Mouse (Mus musculus) cerebellum, postnatal 14 days (tissue): ENCODE data around the gene Hist2h3b.
"Not testable (repeated sequence)": the region's sequence is repeated elsewhere in the genome, so short reads cannot be mapped to it uniquely, and the experiment has no call there.

ENCODE experiments used
- DNase-seq, 2 experiments: peaks; one replicate each; pipeline ENCODE4 v3.0.0; 2021; ENCODE audit warnings: mixed read lengths in 2 of 2

The Hist2h3b gene

GRCm38 (mm10) chr3:96239949-96240798 lies 28.3 kb upstream of the Hist2h3b start, which contains the start of gene Hist2h2aa2:
Gene Hist2h2aa2 (minus strand): TSS chr3:96240276.
- DNase-seq = peak; percentile 95 to 98

- DNase-seq = no peak
These were observed 27.7 kb upstream of the Hist2h3b start for GRCm38 (mm10) chr3:96240799-96241197.

GRCm38 (mm10) chr3:96243921-96244572 lies 24.4 kb upstream of the Hist2h3b start:
- no peak for DNase-seq

GRCm38 (mm10) chr3:96245003-96245886 lies 23.2 kb upstream of the Hist2h3b start, which contains the start of gene Hist2h2aa1:
Gene Hist2h2aa1 (plus strand): TSS chr3:96245497.
- peak; percentile 88 to 90 for DNase-seq

- DNase-seq = not testable (repeated sequence)
These were observed 22.4 kb upstream of the Hist2h3b start for GRCm38 (mm10) chr3:96246018-96246417.

GRCm38 (mm10) chr3:96246427-96246856 lies 22.0 kb upstream of the Hist2h3b start, which contains the start of gene Hist2h3c1:
Gene Hist2h3c1 (plus strand): TSS chr3:96246685.
- not testable (repeated sequence) for DNase-seq

GRCm38 (mm10) chr3:96247356-96248140 lies 20.9 kb upstream of the Hist2h3b start:
- DNase-seq = no peak

GRCm38 (mm10) chr3:96248141-96249033 lies 20.1 kb upstream of the Hist2h3b start:
- DNase-seq = no peak

GRCm38 (mm10) chr3:96249034-96249345 lies 19.5 kb upstream of the Hist2h3b start:
- DNase-seq = no peak

GRCm38 (mm10) chr3:96250890-96251289 lies 17.6 kb upstream of the Hist2h3b start:
- DNase-seq = no peak

- DNase-seq = no peak
These were observed 16.7 kb upstream of the Hist2h3b start for GRCm38 (mm10) chr3:96251787-96252186.

- peak; percentile 64 to 65 for DNase-seq
These were observed 13.6 kb upstream of the Hist2h3b start for GRCm38 (mm10) chr3:96254683-96255355.

GRCm38 (mm10) chr3:96255926-96256593 lies 12.4 kb upstream of the Hist2h3b start:
- DNase-seq = no peak

GRCm38 (mm10) chr3:96257190-96257589 lies 11.3 kb upstream of the Hist2h3b start:
- no peak for DNase-seq

- DNase-seq = no peak
These were observed 8.2 kb upstream of the Hist2h3b start for GRCm38 (mm10) chr3:96260220-96260619.

- DNase-seq = no peak
These were observed 6.8 kb upstream of the Hist2h3b start for GRCm38 (mm10) chr3:96261623-96262022.

GRCm38 (mm10) chr3:96262216-96262875 lies 6.1 kb upstream of the Hist2h3b start:
- DNase-seq = peak; percentile 87 to 91

- peak; percentile 96 to 99 for DNase-seq
These were observed 5.4 kb upstream of the Hist2h3b start, which contains the start of gene Hist2h4 for GRCm38 (mm10) chr3:96262979-96263550. Gene Hist2h4 (minus strand): TSS chr3:96263311.
